Mouse (Mus musculus): Measurements from ENCODE around the gene Dnajc13.

Dnajc13 gene

GRCm38 (mm10) chr9:104182328-104182727 is 80.4 kb downstream of the Dnajc13 start:
- no peak for DNase-seq (ENCODE audit: low spot score)

GRCm38 (mm10) chr9:104181626-104182025 is 81.1 kb downstream of the Dnajc13 start:
- DNase-seq (ENCODE audit: low spot score), result no peak

GRCm38 (mm10) chr9:104180046-104180445 is 82.7 kb downstream of the Dnajc13 start:
- DNase-seq (ENCODE audit: low spot score), result no peak

- DNase-seq (ENCODE audit: low spot score), result no peak
These were observed 90.4 kb downstream of the Dnajc13 start for GRCm38 (mm10) chr9:104172342-104172741.

GRCm38 (mm10) chr9:104171651-104172050 is 91.1 kb downstream of the Dnajc13 start:
- DNase-seq (ENCODE audit: low spot score), result no peak

GRCm38 (mm10) chr9:104169986-104170385 is 92.7 kb downstream of the Dnajc13 start:
- no peak for DNase-seq (ENCODE audit: low spot score)

- DNase-seq (ENCODE audit: low spot score), result no peak
These were observed 96.8 kb downstream of the Dnajc13 start for GRCm38 (mm10) chr9:104165926-104166325.

- DNase-seq (ENCODE audit: low spot score), result no peak
These were observed 98.5 kb downstream of the Dnajc13 start for GRCm38 (mm10) chr9:104164194-104164593.

GRCm38 (mm10) chr9:104161117-104161516 is 101.6 kb downstream of the Dnajc13 start:
- no peak for DNase-seq (ENCODE audit: low spot score)

GRCm38 (mm10) chr9:104157291-104157690 is 105.4 kb downstream of the Dnajc13 start:
- DNase-seq (ENCODE audit: low spot score), result no peak

- no peak for DNase-seq (ENCODE audit: low spot score)
These were observed 106.2 kb downstream of the Dnajc13 start for GRCm38 (mm10) chr9:104156506-104156905.

- no peak for DNase-seq (ENCODE audit: low spot score)
These were observed 107.5 kb downstream of the Dnajc13 start for GRCm38 (mm10) chr9:104155100-104155715.

GRCm38 (mm10) chr9:104152121-104152520 is 110.6 kb downstream of the Dnajc13 start:
- no peak for DNase-seq (ENCODE audit: low spot score)

- DNase-seq (ENCODE audit: low spot score), result no peak
These were observed 113.8 kb downstream of the Dnajc13 start for GRCm38 (mm10) chr9:104148969-104149368.

- no peak for DNase-seq (ENCODE audit: low spot score)
These were observed 116.0 kb downstream of the Dnajc13 start for GRCm38 (mm10) chr9:104146683-104147082.

GRCm38 (mm10) chr9:104144314-104144996 is 118.3 kb downstream of the Dnajc13 start:
- no peak for DNase-seq (ENCODE audit: low spot score)

- no peak for DNase-seq (ENCODE audit: low spot score)
These were observed 119.9 kb downstream of the Dnajc13 start for GRCm38 (mm10) chr9:104142805-104143204.

- DNase-seq (ENCODE audit: low spot score), result no peak
These were observed 122.4 kb downstream of the Dnajc13 start for GRCm38 (mm10) chr9:104140351-104140750.

GRCm38 (mm10) chr9:104130141-104130755 is 132.5 kb downstream of the Dnajc13 start:
- DNase-seq (ENCODE audit: low spot score), result no peak

GRCm38 (mm10) chr9:104128110-104128509 is 134.6 kb downstream of the Dnajc13 start:
- DNase-seq (ENCODE audit: low spot score), result no peak

GRCm38 (mm10) chr9:104126833-104127232 is 135.9 kb downstream of the Dnajc13 start, which contains the start of gene Ackr4:
Gene Ackr4 (minus strand): TSS chr9:104126933.
- no peak for DNase-seq (ENCODE audit: low spot score)

GRCm38 (mm10) chr9:104123622-104124021 is 139.1 kb downstream of the Dnajc13 start:
- no peak for DNase-seq (ENCODE audit: low spot score)

GRCm38 (mm10) chr9:104123101-104123500 is 139.6 kb downstream of the Dnajc13 start:
- no peak for DNase-seq (ENCODE audit: low spot score)
